9 mouse cellular contexts compared by ENCODE assay signal in genomic region chr13:68932283-68932647, GRCm38 (mm10).
"Had no signal": no experiment of that assay in that cellular context is flagged by ENCODE, and none has a peak within 500 bp of the region (broad histone marks: within the 10 kb centered on the region; RNA-seq: fewer than 3 reads in every experiment).

No protein-coding gene starts in this region.

- DNase-seq: kidney, adult 11 months; kidney, adult 9 months; kidney, postnatal 36 days; liver; right cerebral cortex, postnatal 25 days; thymus, postnatal 36 days had no signal

- H3K4me3 ChIP-seq: midbrain, embryonic 13.5 days had no signal

- H3K9ac ChIP-seq: liver, embryonic 14.5 days; midbrain, embryonic 13.5 days had no signal

- ATAC-seq: midbrain, embryonic 13.5 days had no signal

- H3K27ac ChIP-seq: kidney, postnatal 0 days; liver, embryonic 14.5 days; midbrain, embryonic 13.5 days had no signal

- H3K27me3 ChIP-seq: midbrain, embryonic 13.5 days had no signal

- H3K36me3 ChIP-seq: midbrain, embryonic 13.5 days had no signal

- H3K4me1 ChIP-seq: midbrain, embryonic 13.5 days had no signal

- H3K4me2 ChIP-seq: midbrain, embryonic 13.5 days had no signal

- H3K9me3 ChIP-seq: midbrain, embryonic 13.5 days had no signal
